Mouse (Mus musculus): ENCODE data around the gene H2-DMa.
A peak's percentile ranks its signal among the peaks of the same experiment; 100 is the strongest.

H2-DMa gene

GRCm38 (mm10) chr17:34106555-34106954 is 12.8 kb upstream of the H2-DMa start:
- no peak for DNase-seq

DNA sequence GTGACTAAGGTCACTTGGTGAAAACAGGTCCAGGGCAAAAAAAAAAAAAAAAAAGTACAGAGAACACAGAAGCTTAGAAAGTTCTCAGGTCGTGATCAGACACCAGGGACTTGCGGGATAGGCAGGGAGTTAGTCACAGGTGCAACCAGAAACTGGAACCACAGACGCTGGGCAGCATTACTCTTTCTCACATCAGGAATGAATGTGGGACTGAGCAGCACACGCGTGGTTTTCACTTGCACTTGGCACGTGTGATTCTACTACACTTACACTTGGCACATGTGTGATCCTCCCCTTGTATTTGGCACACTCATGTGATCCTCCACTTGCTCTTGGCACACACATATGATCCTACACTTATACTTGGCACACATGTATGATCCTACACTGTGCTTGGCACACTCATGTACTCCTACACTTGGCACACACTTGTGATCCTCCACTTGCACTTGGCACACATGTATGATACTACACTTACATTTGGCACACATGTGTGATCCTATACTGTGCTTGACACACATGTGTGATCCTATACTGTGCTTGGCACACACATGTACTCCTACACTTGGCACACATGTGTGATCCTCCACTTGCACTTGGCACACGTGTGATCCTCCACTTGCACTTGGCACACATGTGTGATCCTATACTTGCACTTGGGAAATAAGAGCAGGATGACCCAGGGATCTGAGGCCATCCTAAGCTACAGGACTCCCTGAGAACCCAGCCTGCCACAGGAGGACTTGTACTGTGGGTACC is 12.1 kb upstream of the H2-DMa start:
- no peak for DNase-seq

DNA sequence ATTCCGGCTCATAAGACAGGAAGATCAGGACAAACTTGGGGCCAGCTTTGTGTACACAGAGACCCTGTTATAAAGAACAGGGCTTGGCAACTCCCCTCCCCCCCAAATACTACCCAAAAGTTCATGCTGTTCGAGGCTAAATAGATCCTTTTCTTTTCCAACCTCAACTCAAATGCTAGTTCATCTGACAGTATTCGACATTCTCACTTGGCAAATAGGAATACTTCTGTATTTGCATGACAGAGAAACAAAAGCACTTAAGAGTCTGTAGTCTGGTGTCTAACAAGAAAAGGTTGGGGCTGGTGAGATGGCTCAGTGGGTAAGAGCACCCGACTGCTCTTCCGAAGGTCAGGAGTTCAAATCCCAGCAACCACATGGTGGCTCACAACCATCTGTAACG is 10.9 kb upstream of the H2-DMa start:
- no peak for DNase-seq

GRCm38 (mm10) chr17:34109038-34109805 is 10.1 kb upstream of the H2-DMa start:
- DNase-seq = peak; percentile 57

DNA sequence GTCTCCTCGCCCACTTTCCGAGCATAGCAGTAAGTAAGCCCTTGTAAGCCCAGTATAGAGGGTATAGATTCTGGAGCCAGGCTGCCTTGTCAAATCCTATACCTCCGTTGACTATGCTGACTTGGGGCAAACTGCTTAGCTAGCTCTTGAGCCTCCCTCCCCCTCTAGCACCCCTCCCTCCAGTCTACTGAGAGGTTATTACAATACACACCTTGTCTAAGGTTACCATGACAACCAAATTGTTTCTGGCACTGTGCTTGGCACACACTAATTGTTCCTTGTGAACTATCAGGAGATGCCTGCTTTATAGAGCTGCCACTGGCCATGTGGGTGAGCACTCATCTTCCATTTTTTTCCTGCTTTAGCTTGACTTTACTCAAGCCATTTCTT is 9.5 kb upstream of the H2-DMa start:
- DNase-seq = no peak

GRCm38 (mm10) chr17:34110309-34110708 is 9.0 kb upstream of the H2-DMa start:
- no peak for DNase-seq

DNA sequence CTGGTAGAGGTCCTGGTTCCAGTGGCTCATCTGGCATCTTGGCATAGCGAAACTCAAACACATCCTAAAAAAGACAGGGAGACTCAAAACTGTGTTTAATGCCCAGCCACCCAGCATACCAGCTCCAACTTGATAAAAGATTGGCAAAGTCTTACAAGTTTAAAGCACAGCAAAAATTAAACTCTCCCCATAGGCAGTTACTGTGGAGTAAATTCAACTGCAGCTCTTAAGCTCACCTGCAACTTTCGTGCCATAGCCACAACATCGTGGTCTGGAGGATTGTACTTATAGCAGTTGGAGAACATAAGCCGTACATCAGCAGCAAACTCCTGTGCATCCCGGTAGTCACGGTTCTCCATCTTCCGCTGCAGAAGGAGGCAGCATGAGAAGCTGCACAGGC is 5.2 kb upstream of the H2-DMa start:
- DNase-seq = no peak

- DNase-seq = no peak
Observed at GRCm38 (mm10) chr17:34116736-34117370, 2.5 kb upstream of the H2-DMa start.

- DNase-seq = no peak
Observed at GRCm38 (mm10) chr17:34117421-34118112, 1.8 kb upstream of the H2-DMa start.

- DNase-seq = peak; percentile 85
Observed at GRCm38 (mm10) chr17:34118113-34118872, 1.0 kb upstream of the H2-DMa start.

GRCm38 (mm10) chr17:34118873-34119248 is 480 bp upstream of the H2-DMa start:
- DNase-seq = no peak

- peak; percentile 89 for DNase-seq
Observed at GRCm38 (mm10) chr17:34120180-34120723, 911 bp downstream of the H2-DMa start.

- peak; percentile 90 for DNase-seq
Observed at GRCm38 (mm10) chr17:34120814-34121171, 1.5 kb downstream of the H2-DMa start.

DNA sequence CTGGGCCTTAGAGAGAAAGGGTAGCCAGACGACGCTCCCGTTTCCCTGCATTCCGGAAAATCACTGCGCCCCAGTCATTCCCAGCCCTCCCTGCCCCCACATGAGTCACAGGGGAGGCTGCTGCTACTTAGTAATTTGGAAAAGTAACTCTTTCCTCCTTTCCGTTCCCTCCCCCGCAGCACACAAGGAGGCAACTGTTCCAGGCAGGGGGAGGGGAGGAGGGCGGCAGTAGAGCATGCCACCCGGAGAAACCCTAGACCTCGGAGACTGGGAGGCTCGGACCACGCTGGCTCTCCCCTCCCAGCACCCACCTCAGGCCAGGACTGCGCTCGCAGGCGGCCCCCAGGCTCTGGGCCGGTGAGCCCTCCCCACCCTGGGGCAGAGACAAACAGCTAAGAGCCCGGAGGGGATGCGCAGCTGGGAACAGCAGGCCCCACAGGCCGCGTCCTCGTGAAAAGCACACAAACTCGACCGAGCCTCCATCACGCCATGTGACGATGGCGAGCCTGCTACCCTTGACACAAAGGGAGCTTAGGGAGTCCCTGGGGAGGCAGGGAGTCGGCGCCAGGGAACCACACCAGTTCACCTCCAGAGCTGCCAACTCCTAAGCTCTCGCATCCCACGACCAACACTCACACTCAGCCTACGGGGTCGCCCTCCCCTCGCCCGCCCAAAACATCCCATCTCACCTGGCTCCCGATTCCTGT is 2.0 kb downstream of the H2-DMa start:
- DNase-seq = peak; percentile 66

GRCm38 (mm10) chr17:34121879-34122187 is 2.5 kb downstream of the H2-DMa start:
- no peak for DNase-seq

DNA sequence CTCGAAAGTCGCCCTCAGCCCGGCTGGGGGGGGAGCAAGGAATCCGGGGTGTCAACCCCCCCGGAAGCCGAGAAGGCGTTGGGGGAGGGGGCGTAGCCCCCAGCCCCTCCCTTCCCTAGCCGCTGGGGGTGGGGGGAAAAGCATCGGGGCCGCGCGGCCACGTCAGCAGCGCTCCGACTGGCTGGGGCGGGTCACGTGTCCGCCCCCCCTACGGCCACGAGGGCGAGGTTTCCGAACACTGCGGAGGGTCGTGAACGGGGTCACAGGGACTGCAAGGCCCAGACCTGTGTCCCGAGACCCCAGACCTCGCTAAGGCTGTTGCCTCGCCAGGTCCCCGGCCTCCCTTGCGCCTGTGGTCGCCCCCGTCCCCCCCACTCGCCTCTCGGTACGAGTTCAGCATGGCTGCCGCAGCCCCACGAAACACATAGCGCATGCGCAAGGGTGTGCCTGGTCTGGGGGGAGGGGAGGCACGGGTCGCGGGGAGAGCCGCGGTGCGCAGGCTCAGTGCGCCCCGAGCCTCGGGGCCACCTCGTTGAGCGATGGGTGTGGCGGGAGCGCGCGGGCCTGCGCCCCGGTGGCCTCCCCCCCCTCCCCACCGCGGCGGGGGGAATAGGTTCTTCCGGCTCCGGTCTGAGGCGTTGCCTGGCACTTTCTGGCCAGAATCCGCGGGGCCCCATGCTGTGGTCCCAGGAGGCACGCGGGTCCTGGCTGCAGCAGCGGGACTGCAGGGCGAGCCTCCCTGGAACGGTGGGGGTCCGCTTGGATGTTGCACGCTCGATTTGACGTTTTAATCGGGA is 3.0 kb downstream of the H2-DMa start, which contains the start of gene Brd2:
Gene Brd2, minus strand, starts transcription at position 447 of the 797 bp plus-strand sequence.
- peak; percentile 99 for DNase-seq

GRCm38 (mm10) chr17:34123111-34123510 is 3.8 kb downstream of the H2-DMa start:
- DNase-seq = no peak

DNA sequence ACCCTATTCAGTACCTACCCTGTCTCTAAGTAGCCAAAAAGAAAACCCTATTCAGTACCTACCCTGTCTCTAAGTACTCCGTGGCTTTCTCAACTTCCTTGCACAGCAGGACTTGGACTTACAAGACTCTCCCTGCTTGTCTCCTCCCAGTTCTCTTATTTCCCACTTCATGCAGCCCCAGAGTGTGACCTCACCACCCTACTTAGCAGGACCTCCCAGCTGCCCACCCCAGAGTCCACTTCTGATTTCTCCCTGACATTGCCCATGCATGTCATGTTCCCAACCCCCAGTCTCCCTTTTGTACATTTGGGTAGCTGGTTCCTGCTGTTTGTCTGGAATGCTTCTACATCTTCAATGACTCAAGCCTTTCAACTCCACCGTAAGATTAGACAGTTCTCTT is 4.2 kb downstream of the H2-DMa start:
- peak; percentile 27 for DNase-seq

DNA sequence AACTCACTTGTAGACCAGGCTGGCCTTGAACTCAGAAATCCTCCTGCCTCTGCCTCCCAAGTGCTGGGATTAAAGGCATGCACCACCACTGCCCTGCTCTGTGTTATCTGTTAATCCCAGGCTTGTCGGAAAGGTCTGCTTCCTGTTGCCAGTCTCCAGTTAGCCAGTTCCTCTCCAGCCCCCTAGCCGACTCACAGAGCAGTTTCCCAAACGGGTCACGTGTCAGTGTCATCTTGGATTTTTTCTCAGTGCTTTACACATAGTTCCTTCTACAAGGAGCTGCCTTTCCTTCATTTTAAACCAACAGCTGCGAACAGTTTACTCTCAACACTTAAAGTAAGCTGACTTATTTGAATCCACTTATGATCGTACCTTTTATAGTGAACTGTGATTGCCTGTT is 5.3 kb downstream of the H2-DMa start:
- DNase-seq = no peak

DNA sequence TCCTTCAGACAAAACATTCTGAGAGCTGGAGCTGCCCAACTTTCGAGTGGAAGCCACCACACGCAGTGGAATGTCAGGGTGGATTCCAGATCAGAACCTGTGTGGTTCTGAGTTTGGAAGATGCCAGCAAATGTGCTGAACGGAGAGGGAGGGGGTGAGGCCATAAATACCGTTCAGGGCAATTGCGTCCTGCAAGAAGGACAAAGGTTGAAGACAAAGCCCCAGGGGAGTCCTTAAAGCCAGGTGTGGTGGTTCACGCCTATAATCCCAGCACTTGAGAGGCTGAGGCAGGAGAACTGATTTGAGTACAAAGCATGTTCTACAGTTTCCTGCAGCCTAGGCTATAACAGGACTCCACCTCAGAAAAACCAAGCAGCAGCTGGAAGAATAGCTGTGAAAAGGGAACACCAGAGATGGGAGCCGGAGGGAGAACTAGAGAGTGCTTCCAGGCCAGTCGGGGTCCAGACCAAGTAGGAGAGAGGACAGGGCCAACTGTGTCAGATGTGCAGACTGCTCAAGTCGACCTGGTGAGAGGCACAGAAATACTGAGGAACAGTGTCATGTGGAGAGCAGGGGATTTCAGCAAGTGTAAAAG is 7.6 kb downstream of the H2-DMa start:
- no peak for DNase-seq
